Mouse (Mus musculus) kidney, postnatal 14 days (tissue): ENCODE data around the gene 1700001O22Rik.
A peak's percentile ranks its signal among the peaks of the same experiment; 100 is the strongest.

Experiments used
- DNase-seq: peaks from one replicate; pipeline ENCODE4 v3.0.0; 2022; ENCODE audit warnings: mixed read lengths

1700001O22Rik gene

GRCm38 (mm10) chr2:30810573-30810972, 7.1 kb upstream of the 1700001O22Rik start:
- DNase-seq = no peak

GRCm38 (mm10) chr2:30809503-30809902, 6.0 kb upstream of the 1700001O22Rik start:
- DNase-seq = no peak

- peak; percentile 21 for DNase-seq
Measured at GRCm38 (mm10) chr2:30808296-30808655, 4.8 kb upstream of the 1700001O22Rik start.

DNA sequence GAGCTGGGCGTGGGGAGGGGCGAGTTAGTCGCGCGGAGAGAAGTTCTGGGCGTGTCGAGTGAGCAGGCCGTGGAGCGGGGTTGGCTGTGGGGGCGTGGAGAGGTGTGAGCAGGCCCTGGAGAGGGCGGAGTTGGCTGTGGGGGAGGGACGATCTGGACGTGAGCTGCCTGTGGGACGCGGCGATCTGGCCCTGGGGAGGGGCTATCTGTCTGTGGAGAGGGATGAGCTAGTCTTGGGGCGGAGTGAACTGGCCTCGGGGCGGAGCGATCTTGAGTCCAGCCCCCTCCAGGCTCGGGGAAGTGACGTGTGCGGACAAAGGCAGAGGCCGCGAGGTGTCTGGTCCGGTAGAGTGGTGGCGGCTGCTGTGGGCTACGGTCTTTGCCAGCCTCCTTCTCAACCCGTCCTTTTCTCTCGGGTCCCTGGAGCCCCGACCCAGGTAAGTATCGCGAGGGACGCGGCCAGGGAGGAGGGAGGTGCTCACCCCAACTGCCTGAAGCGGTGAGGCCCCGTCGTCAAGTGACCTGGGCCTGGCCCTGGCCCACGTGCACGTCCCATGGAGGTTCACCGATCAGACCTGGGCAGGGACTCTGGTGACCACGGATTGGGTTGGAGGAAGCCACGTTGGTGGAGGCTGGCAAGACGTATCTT, 4.3 kb upstream of the 1700001O22Rik start, which contains the start of gene Ntmt1:
Ntmt1 (plus strand) TSS at position 179 of the 648 bp plus-strand sequence.
- peak; percentile 100 for DNase-seq

DNA sequence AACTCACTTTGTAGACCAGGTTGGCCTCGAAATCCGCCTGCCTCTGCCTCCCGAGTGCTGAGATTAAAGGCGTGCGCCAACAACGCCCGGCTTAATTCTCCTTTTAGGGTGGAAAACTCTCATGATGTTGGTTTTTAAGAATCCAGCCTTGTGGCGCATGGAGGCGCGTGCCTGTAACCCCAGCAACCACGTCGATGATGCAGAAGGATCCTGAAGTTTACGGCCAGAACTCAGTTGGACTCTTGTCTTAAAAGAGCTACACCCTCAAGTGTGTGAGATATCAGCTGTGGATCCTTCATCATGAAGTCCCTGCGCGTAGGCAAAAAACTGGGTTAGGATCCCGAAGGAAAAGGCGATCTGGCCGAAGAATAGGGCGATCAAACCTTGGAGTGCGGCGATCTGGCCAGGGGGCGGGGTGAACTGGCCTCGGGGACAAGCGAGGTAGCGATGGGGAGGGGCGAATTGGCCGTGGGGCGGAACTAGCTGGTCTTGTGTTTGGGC, 3.7 kb upstream of the 1700001O22Rik start:
- no peak for DNase-seq

GRCm38 (mm10) chr2:30805983-30806382, 2.5 kb upstream of the 1700001O22Rik start:
- no peak for DNase-seq

DNA sequence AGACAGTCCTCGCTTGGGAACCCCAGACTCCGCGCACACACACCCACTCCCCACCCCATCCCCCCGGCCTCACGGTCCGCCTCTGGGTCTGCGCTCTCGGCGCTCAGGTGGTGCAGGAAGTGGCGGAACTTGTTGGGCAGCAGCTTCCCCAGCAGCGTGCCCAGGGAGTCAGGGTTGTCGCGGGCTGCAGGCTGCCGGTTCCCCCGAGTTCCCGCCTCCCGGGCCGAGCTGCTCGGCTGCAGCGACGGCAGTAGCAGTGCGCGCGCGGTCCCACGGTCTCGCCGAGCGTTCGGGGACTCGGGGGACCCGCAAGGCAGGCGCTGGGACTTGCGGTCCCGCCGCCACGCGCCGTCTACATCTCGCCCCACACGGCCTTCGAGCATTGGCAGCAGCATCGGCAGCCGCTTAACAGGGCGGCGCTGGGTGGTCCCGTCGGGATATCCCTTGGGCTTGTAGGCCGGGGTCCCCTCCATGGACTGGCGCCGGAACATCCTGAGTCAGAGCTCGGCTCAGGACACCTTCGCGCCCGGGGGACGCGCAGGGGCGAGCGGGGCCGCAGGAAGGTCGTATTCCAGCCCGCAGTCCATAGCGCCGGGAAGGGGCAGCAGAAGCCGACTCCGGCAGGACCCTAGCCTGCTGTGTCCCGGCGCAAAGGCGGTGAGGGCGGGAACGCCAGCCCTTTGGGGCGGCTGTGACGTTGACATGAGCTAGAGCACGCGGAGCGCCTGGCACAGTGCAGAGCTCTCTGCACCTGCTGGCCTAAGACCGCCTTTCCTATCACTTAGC, 2.2 kb downstream of the 1700001O22Rik start:
- peak; percentile 61 for DNase-seq

DNA sequence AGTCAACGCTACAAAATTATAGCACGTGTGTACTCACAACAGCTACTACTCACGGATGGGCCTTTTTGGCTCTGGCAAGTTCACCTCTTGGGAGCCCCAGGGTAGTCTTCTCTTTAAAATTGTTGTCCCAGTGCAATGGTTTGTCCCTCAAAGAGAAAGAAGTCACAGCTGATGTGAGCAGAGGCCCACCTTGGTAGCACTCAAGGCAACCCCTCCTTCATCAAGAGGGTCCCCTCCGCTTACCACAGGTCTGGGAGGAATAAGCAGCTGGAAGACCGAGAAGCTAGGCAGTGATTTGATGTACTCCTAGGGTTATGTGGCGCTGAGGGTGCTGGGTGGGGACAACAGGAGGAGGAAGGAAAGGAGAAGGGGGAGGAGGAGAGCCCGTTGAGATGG, 2.8 kb downstream of the 1700001O22Rik start:
- DNase-seq = no peak

GRCm38 (mm10) chr2:30799456-30799855, 4.0 kb downstream of the 1700001O22Rik start:
- DNase-seq = no peak

DNA sequence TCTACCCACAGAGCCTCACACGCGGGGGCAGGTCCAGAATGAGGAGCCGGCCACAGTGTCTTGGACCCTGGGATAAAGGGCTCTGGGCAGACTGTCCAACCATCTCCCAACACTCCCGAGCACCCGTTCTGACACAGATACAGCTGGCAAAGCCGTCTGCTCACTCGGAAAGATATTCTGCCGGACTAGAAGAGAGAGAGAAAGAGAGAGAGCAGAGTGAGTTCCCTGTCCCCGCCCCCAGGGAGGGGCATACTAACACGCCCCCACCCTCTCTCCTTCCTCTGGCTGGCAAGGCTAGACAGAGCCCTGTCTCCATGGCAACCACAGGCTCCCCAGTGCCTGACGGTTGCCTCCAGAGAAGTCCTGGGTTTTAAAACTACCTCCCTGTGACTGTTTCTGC, 7.1 kb downstream of the 1700001O22Rik start:
- peak; percentile 89 for DNase-seq

GRCm38 (mm10) chr2:30795889-30796275, 7.6 kb downstream of the 1700001O22Rik start:
- DNase-seq = peak; percentile 32

DNA sequence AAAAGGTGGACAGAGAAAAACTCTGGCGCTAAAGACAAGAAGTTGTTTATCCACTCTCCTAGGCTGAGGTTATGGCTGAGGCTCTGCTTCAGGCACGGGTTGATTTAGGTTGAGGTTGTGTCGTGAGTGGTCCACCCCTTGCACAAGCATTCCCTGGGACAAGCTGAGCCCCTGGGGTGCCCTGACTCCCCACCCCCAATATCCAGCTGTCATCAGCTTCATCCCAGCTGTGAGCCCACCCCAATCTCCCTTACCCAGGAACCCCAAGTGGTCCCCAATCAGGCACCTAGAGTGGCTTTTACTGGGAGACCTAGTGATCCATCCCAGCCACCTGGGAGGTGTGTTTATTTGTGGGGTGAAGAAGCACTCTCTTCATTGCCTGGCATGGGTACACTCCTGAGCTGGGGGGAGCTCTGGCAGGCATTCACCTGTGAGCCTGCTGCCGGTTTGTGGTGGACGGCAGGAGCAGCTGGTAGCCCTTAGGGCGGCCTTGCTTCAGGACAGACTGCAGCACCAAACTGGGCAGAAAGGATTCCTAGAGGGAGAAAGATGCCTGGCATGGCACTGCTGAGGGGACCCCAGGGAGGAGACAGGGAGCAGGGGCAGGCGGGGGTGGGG, 8.1 kb downstream of the 1700001O22Rik start:
- DNase-seq = no peak

DNA sequence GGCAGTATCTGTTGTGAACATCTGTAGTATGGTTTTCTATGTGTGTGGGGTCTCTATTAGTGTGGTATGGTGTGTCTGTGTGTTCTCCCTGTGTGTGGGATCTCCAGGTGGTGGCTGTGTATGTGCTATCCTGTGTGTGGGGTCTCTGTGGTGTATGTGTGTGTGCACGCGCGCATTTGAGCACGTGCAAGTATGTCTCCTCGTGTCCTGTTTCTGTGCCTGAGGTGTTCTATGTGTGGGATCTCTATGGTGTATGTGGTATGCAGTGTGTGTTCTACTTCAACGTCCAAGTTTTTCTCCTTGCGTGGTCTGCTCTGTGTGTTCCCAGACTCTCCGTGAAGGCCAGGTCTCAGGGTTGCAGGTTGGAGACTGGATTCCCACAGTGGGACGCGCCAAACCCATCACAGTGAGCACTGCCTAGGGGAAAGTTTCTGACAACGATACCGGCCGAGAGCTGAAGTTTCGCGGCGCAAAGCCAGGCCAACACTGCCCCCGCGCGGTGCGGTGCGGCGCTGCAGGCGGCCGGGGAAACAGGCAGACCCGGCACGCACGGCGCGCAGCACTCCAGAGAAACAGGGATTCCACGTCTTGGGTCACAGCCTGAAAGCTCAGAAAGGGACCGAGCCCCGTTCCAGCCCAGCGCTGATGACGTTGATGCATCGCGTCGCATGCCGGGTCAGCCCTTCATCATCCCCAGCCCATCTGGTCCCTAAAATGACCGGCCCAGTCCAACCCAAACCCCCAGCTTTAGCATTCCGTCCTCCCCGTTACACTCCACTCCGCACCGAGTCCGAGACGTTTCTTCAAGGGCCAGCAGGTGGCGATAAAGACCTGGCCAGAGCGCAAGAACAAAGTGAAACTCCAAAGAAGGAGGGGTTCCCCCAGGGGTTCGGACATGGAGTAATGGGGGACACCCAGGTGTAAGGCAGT, 9.0 kb downstream of the 1700001O22Rik start:
- peak; percentile 96 for DNase-seq

GRCm38 (mm10) chr2:30792061-30792460, 11.4 kb downstream of the 1700001O22Rik start:
- no peak for DNase-seq

DNA sequence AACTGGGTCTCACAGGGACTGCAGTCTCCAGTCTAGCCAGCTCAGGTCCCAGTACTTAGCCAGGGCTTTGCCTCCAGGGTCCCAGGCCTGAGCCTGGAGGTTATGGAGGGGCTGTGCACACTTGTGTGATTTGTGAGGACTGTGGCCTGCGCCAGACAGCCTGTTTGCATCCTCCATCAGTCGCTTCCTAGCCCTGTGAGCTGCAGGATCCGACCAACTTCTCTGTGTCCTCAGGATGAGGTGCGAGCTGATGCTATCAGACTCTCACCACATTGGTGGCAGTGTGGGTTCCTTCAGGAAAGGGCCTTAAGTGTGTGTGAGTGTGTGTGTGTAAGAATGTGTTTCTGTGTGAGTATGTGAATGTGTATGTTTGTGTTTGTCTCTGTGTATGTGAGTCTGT, 16.0 kb downstream of the 1700001O22Rik start:
- DNase-seq = no peak

DNA sequence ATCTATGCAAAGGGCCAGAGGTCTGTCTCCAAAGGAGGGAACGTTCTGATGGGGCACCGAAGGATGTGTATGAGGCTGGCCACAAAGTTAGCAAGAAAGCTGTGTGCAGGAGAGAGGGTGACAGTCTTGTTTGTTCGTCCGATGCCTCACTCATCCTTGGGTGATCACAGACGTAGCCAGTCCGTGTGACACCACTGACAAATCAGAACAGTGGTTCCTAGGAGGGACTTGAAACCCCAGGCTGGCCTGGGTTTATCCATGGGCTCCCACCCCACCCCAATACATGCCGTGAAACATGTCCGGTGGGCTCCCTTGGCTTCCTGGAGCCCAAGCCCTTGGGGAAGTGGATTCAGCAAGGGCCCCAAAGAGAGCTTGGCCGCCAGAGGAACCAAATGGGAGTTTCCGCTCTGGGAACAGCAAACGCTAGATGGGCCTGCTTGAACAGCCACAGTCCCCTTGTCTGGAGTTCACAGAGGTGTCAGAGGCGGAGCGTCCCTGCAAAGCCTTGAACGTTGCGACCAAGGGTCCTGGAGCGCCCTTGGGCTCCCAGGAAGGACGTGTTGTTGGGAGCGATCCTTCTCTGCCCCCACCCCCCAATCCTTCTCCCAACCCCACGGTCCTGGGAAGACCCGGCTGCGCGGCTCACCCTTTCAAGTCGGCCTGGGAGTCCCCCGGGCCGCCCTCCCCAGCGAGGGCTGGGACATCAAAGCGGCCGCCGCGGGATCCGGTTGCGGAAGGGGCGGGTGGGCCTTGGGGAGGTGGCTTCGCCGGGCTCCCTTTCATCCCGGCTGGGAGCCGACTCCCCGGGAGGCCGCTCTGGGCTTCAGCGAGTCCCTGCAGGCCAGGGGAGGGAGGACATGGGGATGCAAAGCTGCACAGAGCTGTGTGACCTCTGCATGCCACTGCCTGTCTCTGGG, 19.1 kb downstream of the 1700001O22Rik start:
- DNase-seq = peak; percentile 84

- DNase-seq = peak; percentile 88
Measured at GRCm38 (mm10) chr2:30783346-30783745, 20.1 kb downstream of the 1700001O22Rik start.

DNA sequence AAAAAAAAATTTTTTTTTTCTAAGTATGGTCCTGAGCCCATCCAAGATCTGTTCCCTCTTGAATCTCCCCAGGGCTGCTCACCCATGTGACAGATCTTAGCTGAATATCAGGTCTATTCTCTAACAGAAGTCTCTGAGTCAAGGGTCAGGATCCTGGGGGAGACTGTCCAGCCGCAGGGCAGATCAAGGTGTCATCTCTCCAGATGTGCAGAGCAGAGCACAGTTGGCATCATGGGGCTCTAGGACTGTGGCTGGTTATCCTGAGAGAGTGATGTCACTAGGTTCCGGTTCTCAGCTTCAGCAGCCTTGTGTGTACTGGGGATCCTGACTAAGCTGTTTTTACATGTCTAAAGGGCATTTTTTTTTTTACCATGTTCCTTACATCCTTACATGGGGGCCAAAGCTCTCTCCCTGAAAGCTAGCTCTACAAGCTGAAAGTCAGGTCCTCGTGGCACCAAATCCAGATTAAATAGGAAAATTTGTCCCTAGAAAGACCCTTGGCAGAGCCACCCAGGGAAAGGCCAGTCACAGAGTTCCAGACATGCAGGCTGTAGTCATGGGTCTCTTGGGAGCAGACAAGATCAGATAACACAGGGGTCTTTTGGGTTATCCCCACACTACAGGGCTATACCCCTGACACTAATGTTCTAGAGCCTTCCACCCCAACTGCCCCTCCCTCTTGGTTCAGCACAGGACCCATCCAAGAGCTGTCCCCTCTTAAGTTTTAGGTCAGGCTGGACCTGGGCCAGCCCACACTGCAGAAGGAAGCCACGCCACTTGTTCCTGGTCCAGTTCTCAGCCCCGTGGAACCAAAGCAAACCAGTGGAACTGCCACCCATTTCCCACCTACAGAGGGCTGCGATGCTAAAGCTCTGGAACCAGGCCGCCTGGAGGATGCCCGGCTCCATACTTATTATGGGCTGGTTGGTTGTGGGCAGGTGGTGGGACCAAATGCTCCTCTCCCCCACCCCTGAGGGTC, 20.9 kb downstream of the 1700001O22Rik start:
- no peak for DNase-seq

- peak; percentile 73 for DNase-seq
Measured at GRCm38 (mm10) chr2:30779241-30779640, 24.2 kb downstream of the 1700001O22Rik start.

DNA sequence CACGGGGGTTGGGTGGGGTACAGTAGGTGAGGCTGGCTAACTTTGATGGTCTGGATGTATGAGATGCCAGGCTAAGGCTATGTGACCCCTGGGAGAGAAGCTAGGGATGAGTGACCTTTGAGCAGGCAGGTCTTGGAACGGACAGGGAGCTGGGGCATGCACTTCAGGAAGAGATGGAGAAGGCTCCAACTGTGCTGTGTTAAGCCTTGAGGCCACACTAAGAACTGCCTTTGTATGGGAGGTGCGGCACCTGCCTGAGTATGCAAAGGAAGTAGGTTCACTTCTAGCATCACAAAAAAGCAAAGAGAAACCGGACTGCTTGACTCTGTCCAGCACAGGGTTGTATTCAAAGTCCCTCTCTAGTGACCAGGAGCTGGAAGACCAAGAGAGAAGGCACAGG, 25.2 kb downstream of the 1700001O22Rik start:
- no peak for DNase-seq
